Mouse (Mus musculus) heart, adult 18-20 months (tissue): Measurements from ENCODE around the gene Arsa. TPM values are rescaled to one million over a fixed set of nuclear protein-coding genes. Genes with fewer than 3 reads are reported as not detected.
"Not testable (repeated sequence)": the region's sequence is repeated elsewhere in the genome, so short reads cannot be mapped to it uniquely, and the experiment has no call there.

Experiments used
- DNase-seq, 2 experiments: peaks; one replicate each; pipeline ENCODE4 v3.0.0; 2021 to 2022; ENCODE audit warnings: mixed read lengths in 1 of 2
- total RNA-seq, 2 experiments: library from RNA; stranded (reverse); gene quantifications; 2 replicates each; pipeline ENCODE4 v1.2.3; 2021

Gene Arsa
- total RNA-seq, 2 experiments from 2014 or later = 12.5 to 15.2 TPM

- DNase-seq = no peak
These were observed 21.6 kb downstream of the Arsa start for GRCm38 (mm10) chr15:89455642-89456041.

- DNase-seq = no peak
These were observed 22.4 kb downstream of the Arsa start for GRCm38 (mm10) chr15:89454857-89455256.

GRCm38 (mm10) chr15:89453865-89454478 is 23.3 kb downstream of the Arsa start, which contains the start of gene Mapk8ip2:
Mapk8ip2 (plus strand) TSS chr15:89453913.
- no peak for DNase-seq

GRCm38 (mm10) chr15:89452906-89453864 is 24.0 kb downstream of the Arsa start:
- peak in 1 of 2 experiments; percentile 80 for DNase-seq

GRCm38 (mm10) chr15:89442486-89443070 is 34.6 kb downstream of the Arsa start:
- no peak for DNase-seq

- no peak for DNase-seq
These were observed 41.3 kb downstream of the Arsa start for GRCm38 (mm10) chr15:89435878-89436277.

- no peak for DNase-seq
These were observed 43.1 kb downstream of the Arsa start for GRCm38 (mm10) chr15:89434136-89434535.

- no peak for DNase-seq
These were observed 44.3 kb downstream of the Arsa start for GRCm38 (mm10) chr15:89432946-89433345.

- DNase-seq = no peak
These were observed 45.4 kb downstream of the Arsa start for GRCm38 (mm10) chr15:89431806-89432205.

GRCm38 (mm10) chr15:89431271-89431670 is 46.0 kb downstream of the Arsa start:
- no peak for DNase-seq

GRCm38 (mm10) chr15:89430771-89431170 is 46.5 kb downstream of the Arsa start:
- DNase-seq = not testable (repeated sequence)

GRCm38 (mm10) chr15:89430341-89430740 is 46.9 kb downstream of the Arsa start:
- peak in 1 of 2 experiments; percentile 12 for DNase-seq

GRCm38 (mm10) chr15:89429352-89430221 is 47.6 kb downstream of the Arsa start, which contains the start of the genes C730034F03Rik, Gm44502 and Chkb:
C730034F03Rik (plus strand) TSS chr15:89429589.
Gm44502 (minus strand) TSS chr15:89429696.
Chkb (minus strand) TSS chr15:89429908.
- DNase-seq = peak; percentile 93 to 96

GRCm38 (mm10) chr15:89428821-89429351 is 48.3 kb downstream of the Arsa start:
- DNase-seq = no peak

GRCm38 (mm10) chr15:89428136-89428790 is 49.0 kb downstream of the Arsa start:
- peak in 1 of 2 experiments; percentile 41 for DNase-seq

- peak; percentile 65 to 73 for DNase-seq
These were observed 50.5 kb downstream of the Arsa start for GRCm38 (mm10) chr15:89426716-89427115.

GRCm38 (mm10) chr15:89425711-89426121 is 51.5 kb downstream of the Arsa start, which contains the start of gene Cpt1b:
Cpt1b (minus strand) TSS chr15:89425863.
- DNase-seq = peak; percentile 81 to 90

- no peak for DNase-seq
These were observed 52.6 kb downstream of the Arsa start for GRCm38 (mm10) chr15:89424621-89425020.
